Mouse (Mus musculus): ENCODE measurements around the gene Pigl. TPM values are rescaled to one million over a fixed set of nuclear protein-coding genes. Genes with fewer than 3 reads are reported as not detected.

Pigl gene
- polyA plus RNA-seq, 1 experiment from 2014 or later = 12.4 TPM

DNA sequence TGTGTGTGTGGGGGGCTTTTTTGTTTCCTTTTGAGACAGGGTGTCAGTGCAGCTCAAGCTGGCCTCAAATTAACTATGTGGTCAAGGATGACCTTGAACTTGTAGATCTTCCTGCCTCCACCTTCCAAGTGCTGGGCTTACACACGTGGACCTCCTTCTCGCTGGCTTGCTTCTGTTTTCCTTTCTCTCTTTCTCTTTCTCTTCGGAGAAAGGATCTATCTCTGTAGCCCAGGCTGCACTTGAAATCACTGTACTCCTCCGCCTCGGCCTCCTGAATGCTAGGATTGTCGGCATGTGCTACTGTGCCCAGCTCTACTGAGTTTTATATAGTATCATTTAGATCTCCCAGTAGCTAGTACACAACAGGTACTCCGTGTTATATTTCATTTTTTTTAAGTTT lies 79.3 kb downstream of the Pigl start:
- Histone ChIP-seq H3K4me2 (peak overlapping the region; percentile 98; the same call in 1 of the 2 replicates), H3K9me3 (replicated peaks) (no peaks in the 10 kb centered on the region), H3K4me3 (replicated peaks) (no peak overlapping the region), H3K9ac (no peak overlapping the region), H3K36me3 (no peaks in the 10 kb centered on the region), H3K27me3 (peaks cover 11% of the 10 kb centered on the region), H3K27ac (no peak overlapping the region), H3K4me1 (peaks cover 16% of the 10 kb centered on the region; the same call in 1 of the 2 replicates)
- no peak for ATAC-seq (replicated peaks; ENCODE audit: low FRiP score)
- WGBS = 27% methylated on average over 7 of the region's 7 CpGs

DNA sequence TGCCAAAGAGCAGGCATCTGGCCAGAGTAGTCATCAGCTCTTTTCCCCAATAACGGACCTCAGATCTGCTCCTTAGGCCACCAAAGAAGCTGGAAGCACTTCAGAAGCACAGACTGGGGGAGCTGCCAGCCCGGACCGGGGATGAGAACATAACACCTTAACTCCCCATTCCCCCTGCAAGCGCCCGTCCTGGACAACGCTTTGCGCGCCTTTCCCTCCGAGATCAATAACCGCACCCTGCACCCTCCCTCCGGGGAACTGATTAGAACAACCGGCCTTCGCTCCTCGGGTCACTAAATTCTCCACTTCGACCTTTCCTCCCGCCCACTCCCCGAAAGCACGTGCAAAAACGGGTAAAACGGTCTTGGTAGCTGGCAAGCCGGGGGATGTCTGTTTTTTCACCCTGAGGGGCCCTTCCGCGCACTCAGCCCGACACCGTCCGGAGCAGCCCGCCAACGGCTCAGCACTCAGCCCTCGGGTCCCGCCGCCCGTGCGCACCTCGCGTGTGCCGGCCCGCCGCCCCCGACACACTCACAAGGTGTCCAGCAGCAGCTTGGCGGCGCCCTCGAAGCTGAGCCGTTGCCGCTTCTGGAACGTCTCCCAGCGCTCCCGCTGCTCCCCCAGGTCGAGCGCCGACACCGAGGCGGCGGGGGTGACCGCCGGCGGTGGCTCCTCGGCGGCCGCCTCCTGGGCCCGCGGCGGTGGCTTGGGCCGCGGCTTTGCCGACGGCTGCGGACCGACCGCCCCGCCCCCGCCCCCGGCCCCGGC lies 80.2 kb downstream of the Pigl start:
- H3K4me2 ChIP-seq = peak overlapping the region; percentile 98
- peak overlapping the region; percentile 57 for H3K27ac ChIP-seq
- H3K27me3 ChIP-seq = peaks cover 11% of the 10 kb centered on the region
- ATAC-seq (replicated peaks; ENCODE audit: low FRiP score) = peak; percentile 82
- no peaks in the 10 kb centered on the region for H3K36me3 ChIP-seq
- no peaks in the 10 kb centered on the region for H3K9me3 ChIP-seq (replicated peaks)
- peak overlapping the region; percentile 78 for H3K4me3 ChIP-seq (replicated peaks)
- H3K9ac ChIP-seq = peak overlapping the region; percentile 82
- H3K4me1 ChIP-seq = peaks cover 16% of the 10 kb centered on the region; the same call in 1 of the 2 replicates
- WGBS = under 1% methylated on average over 64 of the region's 73 CpGs

DNA sequence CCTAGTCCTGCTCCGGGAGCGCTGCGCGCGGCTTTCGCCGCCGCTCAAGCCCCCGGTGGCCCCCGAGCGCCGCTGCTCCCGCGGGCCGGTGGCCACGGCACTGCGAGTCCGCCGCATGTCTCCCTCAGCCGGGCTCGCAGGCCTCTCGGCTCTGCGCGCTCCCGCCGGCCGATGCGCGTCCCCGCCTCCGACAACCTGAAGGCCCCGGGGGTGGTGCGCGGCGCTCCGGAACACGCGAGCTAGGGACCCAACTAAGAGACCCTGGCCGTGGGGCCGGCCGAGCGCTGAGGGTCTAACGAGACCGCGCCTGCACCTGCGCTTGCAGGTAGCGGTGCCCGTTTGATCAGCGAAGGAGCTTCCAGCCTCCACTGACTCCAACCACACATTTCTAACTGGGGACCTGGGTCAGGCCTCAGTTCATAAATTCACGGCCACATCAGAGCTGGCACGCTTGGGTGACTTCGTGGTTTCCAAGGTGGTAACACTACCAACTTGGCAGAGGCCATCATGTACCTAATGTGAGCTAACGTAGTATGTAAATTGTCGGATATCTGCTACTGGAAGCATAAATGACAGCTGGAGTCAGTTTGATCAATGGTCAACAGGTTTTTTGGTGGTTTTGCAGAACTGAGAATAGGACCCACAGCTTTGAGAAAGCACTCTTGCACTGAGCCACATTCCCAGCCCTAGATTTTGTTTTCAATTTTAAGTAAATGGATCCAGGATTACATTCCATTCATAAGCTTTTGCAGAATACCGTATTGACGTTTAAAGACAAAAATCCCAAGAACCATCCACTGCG lies 81.0 kb downstream of the Pigl start, which contains the start of gene Cenpv:
Cenpv (minus strand) TSS at position 173 of the 802 bp plus-strand sequence.
- H3K36me3 ChIP-seq = no peaks in the 10 kb centered on the region
- H3K27ac ChIP-seq = peak within 1 kb of the TSS; percentile 57
- 7% methylated on average over 47 of the region's 57 CpGs for WGBS
- H3K9ac ChIP-seq = peak within 1 kb of the TSS; percentile 82
- ATAC-seq (replicated peaks; ENCODE audit: low FRiP score) = peak; percentile 84
- H3K4me1 ChIP-seq = peaks cover 16% of the 10 kb centered on the region; the same call in 1 of the 2 replicates
- H3K4me3 ChIP-seq (replicated peaks) = peak within 1 kb of the TSS; percentile 78
- H3K9me3 ChIP-seq (replicated peaks) = no peaks in the 10 kb centered on the region
- H3K4me2 ChIP-seq = peak within 1 kb of the TSS; percentile 98
- peaks cover 11% of the 10 kb centered on the region for H3K27me3 ChIP-seq

DNA sequence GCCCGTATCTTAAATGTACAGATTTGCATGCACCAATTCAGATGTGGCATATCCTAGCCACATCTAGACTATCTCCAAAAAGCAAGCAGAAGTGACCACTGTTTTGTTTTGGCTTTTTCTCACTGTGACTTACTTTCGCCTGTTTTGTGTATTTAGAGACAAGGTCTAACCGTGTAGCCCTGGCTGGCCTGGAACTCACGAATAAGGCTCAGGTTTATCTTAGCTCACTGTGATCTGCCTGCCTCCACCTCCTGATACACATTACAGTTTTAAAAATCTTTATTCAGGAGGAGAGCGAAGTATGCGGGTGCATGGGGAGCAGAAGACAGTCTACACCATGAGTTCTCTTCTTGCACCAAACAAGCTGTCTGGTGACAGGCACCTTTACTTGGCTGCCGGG lies 81.9 kb downstream of the Pigl start:
- H3K9me3 ChIP-seq (replicated peaks) = no peaks in the 10 kb centered on the region
- no peak overlapping the region for H3K27ac ChIP-seq
- H3K36me3 ChIP-seq = no peaks in the 10 kb centered on the region
- H3K9ac ChIP-seq = no peak overlapping the region
- H3K27me3 ChIP-seq = peaks cover 11% of the 10 kb centered on the region
- no peak overlapping the region for H3K4me3 ChIP-seq (replicated peaks)
- H3K4me2 ChIP-seq = no peak overlapping the region
- ATAC-seq (replicated peaks; ENCODE audit: low FRiP score) = no peak
- peaks cover 16% of the 10 kb centered on the region; the same call in 1 of the 2 replicates for H3K4me1 ChIP-seq
- WGBS = 85% methylated on average over 7 of the region's 7 CpGs

DNA sequence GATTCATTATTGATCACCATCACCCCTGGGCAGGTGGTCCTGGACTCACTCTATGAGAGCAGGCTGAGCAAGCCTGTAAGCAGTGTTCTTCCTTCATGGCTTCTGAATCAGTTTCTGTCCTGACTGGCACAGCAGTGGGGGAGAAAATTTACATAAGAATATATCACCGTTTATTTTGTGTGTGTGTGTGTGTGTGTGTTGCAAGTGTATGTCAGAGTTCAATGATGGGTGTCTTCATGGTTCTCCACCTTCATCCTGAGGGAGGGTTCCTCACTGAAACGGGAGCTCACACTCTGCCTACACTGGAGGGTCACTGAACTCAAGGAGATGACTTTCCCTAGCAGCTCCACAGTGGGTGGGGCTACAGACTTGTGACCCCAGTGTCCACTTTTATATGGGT lies 82.7 kb downstream of the Pigl start:
- ATAC-seq (replicated peaks; ENCODE audit: low FRiP score) = no peak
- peaks cover 16% of the 10 kb centered on the region; the same call in 1 of the 2 replicates for H3K4me1 ChIP-seq
- no peaks in the 10 kb centered on the region for H3K9me3 ChIP-seq (replicated peaks)
- H3K27ac ChIP-seq = no peak overlapping the region
- H3K36me3 ChIP-seq = no peaks in the 10 kb centered on the region
- no peak overlapping the region for H3K9ac ChIP-seq
- H3K27me3 ChIP-seq = peaks cover 11% of the 10 kb centered on the region
- no peak overlapping the region for H3K4me3 ChIP-seq (replicated peaks)
- no peak overlapping the region for H3K4me2 ChIP-seq
- WGBS = 48% methylated on average over 2 of the region's 2 CpGs

DNA sequence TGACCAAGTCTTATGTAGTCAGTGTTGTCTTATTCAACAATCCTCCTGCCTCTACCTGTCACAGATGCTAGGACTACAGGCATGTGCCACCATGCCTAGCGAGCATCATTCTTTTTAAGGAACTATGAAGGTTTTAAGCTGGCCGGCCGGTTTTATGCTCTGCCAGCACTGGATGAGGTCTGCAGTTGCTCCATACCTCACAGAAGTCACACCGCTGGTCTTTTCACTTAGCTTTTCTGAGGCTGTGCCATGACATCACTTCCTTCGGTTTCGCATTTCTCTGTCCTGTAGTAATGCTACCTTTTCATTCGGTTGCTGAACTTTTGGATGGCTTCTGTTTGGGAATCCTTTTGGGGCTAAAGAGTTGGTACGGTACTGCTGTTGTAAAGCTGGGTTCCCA lies 83.3 kb downstream of the Pigl start:
- WGBS = 73% methylated on average over 8 of the region's 8 CpGs
- H3K4me3 ChIP-seq (replicated peaks) = no peak overlapping the region
- H3K27ac ChIP-seq = no peak overlapping the region
- H3K27me3 ChIP-seq = peaks cover 11% of the 10 kb centered on the region
- no peak overlapping the region for H3K4me2 ChIP-seq
- no peaks in the 10 kb centered on the region for H3K9me3 ChIP-seq (replicated peaks)
- no peak overlapping the region for H3K9ac ChIP-seq
- peaks cover 16% of the 10 kb centered on the region; the same call in 1 of the 2 replicates for H3K4me1 ChIP-seq
- no peaks in the 10 kb centered on the region for H3K36me3 ChIP-seq
- ATAC-seq (replicated peaks; ENCODE audit: low FRiP score) = no peak

DNA sequence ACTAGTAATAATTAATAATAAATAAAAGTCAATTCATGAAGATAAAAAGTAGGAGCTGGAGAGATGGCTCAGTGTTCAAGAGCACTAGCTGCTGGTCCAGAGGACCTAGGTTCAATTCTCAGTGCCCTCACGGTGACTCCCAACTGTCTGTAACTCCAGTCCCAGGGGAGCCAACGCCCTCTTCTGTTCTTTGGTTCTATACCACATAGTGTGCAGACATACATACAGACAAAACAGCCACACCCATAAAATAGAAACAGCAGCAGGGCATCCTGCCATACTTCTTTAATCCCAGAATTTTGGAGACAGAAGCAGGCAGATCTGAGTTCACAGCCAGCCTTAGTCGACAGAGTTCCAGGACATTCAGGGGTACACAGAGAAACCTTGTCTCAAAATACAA lies 85.7 kb downstream of the Pigl start:
- H3K36me3 ChIP-seq = no peaks in the 10 kb centered on the region
- 89% methylated on average over 3 of the region's 3 CpGs for WGBS
- no peak for ATAC-seq (replicated peaks; ENCODE audit: low FRiP score)
- H3K4me2 ChIP-seq = no peak overlapping the region
- peaks cover 9% of the 10 kb centered on the region; the same call in 1 of the 2 replicates for H3K4me1 ChIP-seq
- no peaks in the 10 kb centered on the region for H3K9me3 ChIP-seq (replicated peaks)
- no peak overlapping the region for H3K27ac ChIP-seq
- peaks cover 11% of the 10 kb centered on the region for H3K27me3 ChIP-seq
- H3K9ac ChIP-seq = no peak overlapping the region
- H3K4me3 ChIP-seq (replicated peaks) = no peak overlapping the region

DNA sequence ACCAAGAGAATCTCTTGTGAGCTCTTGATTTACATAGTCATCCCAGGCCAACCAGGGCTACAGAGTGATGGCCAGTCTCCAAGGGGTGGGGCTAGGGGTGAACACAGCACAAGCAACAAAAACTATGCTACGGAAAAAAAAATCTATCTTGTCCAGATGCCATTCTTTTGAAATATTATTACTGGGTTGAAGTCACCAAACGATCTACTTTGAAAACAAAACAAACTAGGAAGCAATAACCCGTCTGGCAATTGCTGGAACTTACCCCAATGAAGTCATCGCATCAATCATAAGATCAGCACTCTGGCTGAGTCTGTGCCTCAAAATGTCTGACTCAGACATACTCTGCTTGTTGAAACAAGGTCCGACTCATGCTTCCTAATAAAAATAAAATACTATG lies 91.5 kb downstream of the Pigl start:
- no peak for ATAC-seq (replicated peaks; ENCODE audit: low FRiP score)
- peak overlapping the region; percentile 90; the same call in 1 of the 2 replicates for H3K9ac ChIP-seq
- WGBS = 10% methylated on average over 5 of the region's 5 CpGs
- H3K27me3 ChIP-seq = no peaks in the 10 kb centered on the region
- H3K4me1 ChIP-seq = peaks cover 27% of the 10 kb centered on the region
- H3K4me2 ChIP-seq = peak overlapping the region; percentile 89
- H3K27ac ChIP-seq = peak overlapping the region; percentile 97
- H3K36me3 ChIP-seq = peaks cover 18% of the 10 kb centered on the region
- no peaks in the 10 kb centered on the region for H3K9me3 ChIP-seq (replicated peaks)
- H3K4me3 ChIP-seq (replicated peaks) = peak overlapping the region; percentile 72

DNA sequence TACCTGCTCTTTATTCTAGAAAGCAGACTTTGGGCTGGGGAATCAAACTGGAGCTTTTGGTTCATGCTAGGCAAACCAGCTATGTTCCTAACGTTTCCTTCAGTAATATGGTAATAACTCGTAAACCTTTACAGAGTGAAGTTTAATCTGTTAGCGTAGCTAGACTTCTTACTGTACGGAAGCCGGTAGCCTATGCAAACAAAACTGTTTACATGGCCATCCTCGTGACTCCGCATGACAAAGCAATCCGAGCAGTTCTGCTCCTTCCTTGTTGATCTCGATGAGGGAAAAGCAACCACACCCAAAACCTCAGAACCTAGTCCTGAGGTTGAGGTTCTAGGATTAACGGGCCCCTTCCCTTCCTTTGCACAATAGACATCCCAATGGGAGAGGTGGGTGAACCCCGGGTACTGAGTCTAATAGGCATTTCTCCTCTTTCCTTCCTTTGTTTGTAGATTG lies 92.0 kb downstream of the Pigl start:
- peak overlapping the region; percentile 89 for H3K4me2 ChIP-seq
- H3K36me3 ChIP-seq = peaks cover 23% of the 10 kb centered on the region
- H3K27ac ChIP-seq = peak overlapping the region; percentile 97
- WGBS = under 1% methylated on average over 11 of the region's 11 CpGs
- peak; percentile 17; the same call in 1 of the 2 replicates for ATAC-seq (replicated peaks; ENCODE audit: low FRiP score)
- no peaks in the 10 kb centered on the region for H3K9me3 ChIP-seq (replicated peaks)
- H3K27me3 ChIP-seq = no peaks in the 10 kb centered on the region
- H3K4me1 ChIP-seq = peaks cover 32% of the 10 kb centered on the region
- peak overlapping the region; percentile 72 for H3K4me3 ChIP-seq (replicated peaks)
- peak overlapping the region; percentile 90 for H3K9ac ChIP-seq

DNA sequence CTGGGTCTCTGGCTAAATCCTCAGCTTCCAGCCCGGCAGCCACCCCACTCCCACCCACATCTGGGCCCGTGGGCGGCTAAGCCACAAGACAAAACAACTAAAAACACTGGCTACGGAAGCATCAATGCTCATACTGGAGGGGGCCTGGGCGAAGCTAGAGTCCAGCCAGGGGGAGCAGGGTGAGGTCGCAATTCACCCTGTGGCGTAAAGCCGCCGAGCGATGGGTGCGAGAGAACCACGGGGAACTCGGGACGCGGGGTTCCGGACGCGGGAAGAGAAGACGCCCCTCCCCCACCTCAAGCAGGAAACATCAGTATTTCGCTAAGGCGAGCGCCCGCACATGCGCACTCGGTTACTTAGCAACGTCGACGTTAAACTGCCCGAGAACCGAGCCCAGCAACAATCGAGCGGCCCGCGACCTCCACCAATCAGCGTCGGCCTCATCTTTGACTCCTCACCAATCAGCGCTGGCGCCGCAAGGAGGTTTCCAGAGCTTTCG lies 92.5 kb downstream of the Pigl start, which contains the start of gene Ubb:
Ubb (plus strand) TSS at position 445 of the 499 bp plus-strand sequence.
- under 1% methylated on average over 40 of the region's 40 CpGs for WGBS
- no peaks in the 10 kb centered on the region for H3K27me3 ChIP-seq
- H3K9me3 ChIP-seq (replicated peaks) = no peaks in the 10 kb centered on the region
- peak within 1 kb of the TSS; percentile 97 for H3K27ac ChIP-seq
- H3K4me2 ChIP-seq = peak within 1 kb of the TSS; percentile 89
- peak; percentile 96 for ATAC-seq (replicated peaks; ENCODE audit: low FRiP score)
- peaks cover 26% of the 10 kb centered on the region for H3K36me3 ChIP-seq
- peaks cover 35% of the 10 kb centered on the region for H3K4me1 ChIP-seq
- peak within 1 kb of the TSS; percentile 90 for H3K9ac ChIP-seq
- H3K4me3 ChIP-seq (replicated peaks) = peak within 1 kb of the TSS; percentile 72

DNA sequence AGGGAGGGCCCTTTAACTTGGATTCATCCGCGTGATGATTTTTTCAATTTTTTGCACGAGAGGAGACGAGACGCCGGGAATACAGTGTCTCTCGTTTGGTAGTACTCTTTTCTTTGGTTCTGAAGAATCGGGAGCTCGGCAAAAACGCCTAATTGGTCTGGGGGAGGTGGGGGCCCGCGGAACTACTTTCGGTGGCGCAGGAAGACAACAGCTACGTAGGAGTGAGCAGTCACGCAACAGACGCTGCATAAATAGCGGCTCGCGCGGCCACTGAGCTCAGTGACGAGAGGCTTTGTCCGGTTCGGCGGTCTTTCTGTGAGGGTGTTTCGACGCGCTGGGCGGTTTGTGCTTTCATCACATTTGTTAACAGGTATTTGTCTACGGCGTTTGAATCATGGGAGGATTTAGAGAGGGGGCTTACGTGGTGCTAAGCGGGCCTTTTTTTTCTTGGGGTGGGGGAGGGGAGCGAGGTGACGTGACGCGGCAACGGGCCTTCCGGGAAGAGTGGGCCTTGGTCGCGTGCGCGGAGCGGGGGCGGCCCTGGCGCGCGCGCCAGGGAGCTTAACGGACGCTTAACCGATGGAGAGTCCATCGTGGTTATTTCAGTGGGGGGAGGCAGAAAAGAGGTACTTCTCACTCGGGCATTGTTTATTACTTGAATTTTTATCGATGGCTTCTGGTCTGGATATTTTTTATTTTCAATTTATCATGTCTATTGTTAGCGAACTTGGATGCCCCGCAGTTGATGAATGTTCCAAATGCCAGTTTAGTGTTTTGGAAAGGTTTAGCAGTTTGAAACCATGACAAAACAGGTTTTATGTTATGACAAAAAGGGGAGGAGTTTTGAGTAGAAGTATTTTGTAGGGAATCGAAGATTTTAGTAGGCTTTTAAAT lies 93.2 kb downstream of the Pigl start:
- no peaks in the 10 kb centered on the region for H3K9me3 ChIP-seq (replicated peaks)
- under 1% methylated on average over 58 of the region's 58 CpGs for WGBS
- H3K4me1 ChIP-seq = peaks cover 35% of the 10 kb centered on the region
- peak overlapping the region; percentile 79 for H3K9ac ChIP-seq
- no peaks in the 10 kb centered on the region for H3K27me3 ChIP-seq
- peak overlapping the region; percentile 72 for H3K4me3 ChIP-seq (replicated peaks)
- ATAC-seq (replicated peaks; ENCODE audit: low FRiP score) = peak; percentile 80
- peak overlapping the region; percentile 97 for H3K27ac ChIP-seq
- peak overlapping the region; percentile 89 for H3K4me2 ChIP-seq
- peaks cover 26% of the 10 kb centered on the region for H3K36me3 ChIP-seq
